Mouse (Mus musculus) stomach, embryonic 16.5 days (tissue): ENCODE data around the gene Fpgs. TPM values are rescaled to one million over a fixed set of nuclear protein-coding genes. Genes with fewer than 3 reads are reported as not detected.

Experiments
- ATAC-seq: fragments of 200-750 bp; cut with Nextera tagmentation; 2 replicates; pipeline ENCODE4 v1.8.0; 2017; ENCODE audit warnings: moderate number of reproducible peaks, moderate TSS enrichment; ENCODE audit not compliant: insufficient read depth, low FRiP score
- H3K27ac ChIP-seq: fragments of 300-500 bp; sonication (generic); 2 replicates; pipeline ENCODE4 v1.5.1; 2014; ENCODE audit warnings: low read length
- H3K27me3 ChIP-seq: fragments of 300-500 bp; sonication (generic); 2 replicates; pipeline ENCODE4 v1.6.1; 2014; ENCODE audit warnings: low read length, control low read depth, mixed read lengths; ENCODE audit not compliant: control insufficient read depth, insufficient read depth
- H3K36me3 ChIP-seq: fragments of 300-500 bp; sonication (generic); 2 replicates; pipeline ENCODE4 v1.6.1; 2014; ENCODE audit warnings: low read length; ENCODE audit not compliant: control insufficient read depth, insufficient read depth
- H3K4me1 ChIP-seq: fragments of 300-500 bp; sonication (generic); 2 replicates; pipeline ENCODE4 v1.6.1; 2014; ENCODE audit warnings: low read length, control low read depth, mixed read lengths; ENCODE audit not compliant: control insufficient read depth, insufficient read depth
- H3K4me2 ChIP-seq: fragments of 300-500 bp; sonication (generic); 2 replicates; pipeline ENCODE4 v1.6.1; 2014; ENCODE audit warnings: low read depth, low read length, mixed read lengths
- H3K4me3 ChIP-seq: fragments of 300-500 bp; sonication (generic); replicated peaks from 2 replicates; pipeline ENCODE4 v1.5.1; 2014; ENCODE audit warnings: mild to moderate bottlenecking, low read length
- H3K9ac ChIP-seq: fragments of 300-500 bp; sonication (generic); 2 replicates; pipeline ENCODE4 v1.6.1; 2014; ENCODE audit warnings: low read length
- H3K9me3 ChIP-seq: fragments of 300-500 bp; sonication (generic); replicated peaks from 2 replicates; pipeline ENCODE4 v1.6.1; 2016; ENCODE audit warnings: low read length, control low read depth; ENCODE audit not compliant: control insufficient read depth
- WGBS: fragments of 180-500 bp; shearing (Covaris S2); extraction: QIAGEN DNeasy Blood & Tissue Kit; methylation state at CpG from one replicate; pipeline ENCODE4 v1.1.7; 2014; 5-methylcytosine and 5-hydroxymethylcytosine counted together
- polyA plus RNA-seq: library from polyadenylated mRNA; unstranded; fragments of >200 nt; fragmentation: Nextera tagmentation; extraction: Ambion mirVana; gene quantifications from 2 replicates; pipeline ENCODE4 v1.2.1, GENCODE M21; 2015

Gene Fpgs
- polyA plus RNA-seq, 1 experiment from 2014 or later = 30.6 TPM

DNA sequence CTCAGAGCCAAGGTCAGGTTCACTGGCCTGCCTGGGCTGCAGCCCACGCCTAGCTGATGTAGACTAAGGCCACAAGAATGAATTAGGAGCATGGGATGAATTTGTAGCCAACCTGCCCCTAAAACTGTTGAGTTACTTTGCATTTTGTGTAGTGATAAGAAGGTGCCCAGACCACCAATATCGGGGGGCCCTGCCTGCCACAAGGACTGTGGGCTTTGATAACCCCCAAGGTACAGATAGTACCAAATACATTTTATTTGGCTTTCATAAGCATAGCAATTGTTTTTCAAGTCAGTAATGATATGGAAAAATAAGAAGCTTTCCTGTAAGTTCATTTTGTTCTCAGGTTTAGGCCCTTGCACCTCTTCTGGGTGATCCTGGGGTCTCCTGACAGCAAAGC lies 45.1 kb downstream of the Fpgs start:
- Histone ChIP-seq H3K4me1 (peaks cover 25% of the 10 kb centered on the region), H3K9me3 (no peaks in the 10 kb centered on the region), H3K36me3 (no peaks in the 10 kb centered on the region), H3K27me3 (no peaks in the 10 kb centered on the region), H3K4me2 (no peak overlapping the region), H3K4me3 (no peak overlapping the region), H3K27ac (no peak overlapping the region), H3K9ac (no peak overlapping the region)
- no peak for ATAC-seq
- 78% methylated on average over 2 of the region's 2 CpGs for WGBS

DNA sequence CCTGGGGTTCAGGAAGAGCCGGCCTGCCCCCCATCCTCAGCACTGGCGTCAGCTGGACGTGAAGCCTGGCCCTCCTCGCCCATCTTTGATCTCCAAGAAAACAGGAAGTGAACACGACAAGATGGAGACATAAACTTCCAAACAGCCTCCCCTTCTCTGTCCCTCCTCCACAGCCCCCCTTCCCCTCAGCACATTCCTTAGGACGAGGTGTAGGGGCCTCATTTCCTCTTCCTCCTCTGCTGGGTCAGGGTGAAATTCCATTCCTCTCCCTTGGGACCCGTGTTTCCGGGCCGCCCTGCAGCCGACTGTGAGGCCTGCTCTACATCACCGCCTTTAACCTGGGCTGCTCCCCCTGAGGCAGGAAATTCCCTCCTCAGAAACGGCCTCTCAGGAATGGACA lies 48.1 kb downstream of the Fpgs start:
- ATAC-seq = peak; percentile 63; the same call in 1 of the 2 replicates
- H3K4me2 ChIP-seq = no peak overlapping the region
- no peaks in the 10 kb centered on the region for H3K27me3 ChIP-seq
- no peaks in the 10 kb centered on the region for H3K36me3 ChIP-seq
- H3K9me3 ChIP-seq = no peaks in the 10 kb centered on the region
- H3K4me1 ChIP-seq = peaks cover 15% of the 10 kb centered on the region; the same call in 1 of the 2 replicates
- peak overlapping the region; percentile 66 for H3K27ac ChIP-seq
- 44% methylated on average over 12 of the region's 12 CpGs for WGBS
- no peak overlapping the region for H3K4me3 ChIP-seq
- H3K9ac ChIP-seq = no peak overlapping the region

DNA sequence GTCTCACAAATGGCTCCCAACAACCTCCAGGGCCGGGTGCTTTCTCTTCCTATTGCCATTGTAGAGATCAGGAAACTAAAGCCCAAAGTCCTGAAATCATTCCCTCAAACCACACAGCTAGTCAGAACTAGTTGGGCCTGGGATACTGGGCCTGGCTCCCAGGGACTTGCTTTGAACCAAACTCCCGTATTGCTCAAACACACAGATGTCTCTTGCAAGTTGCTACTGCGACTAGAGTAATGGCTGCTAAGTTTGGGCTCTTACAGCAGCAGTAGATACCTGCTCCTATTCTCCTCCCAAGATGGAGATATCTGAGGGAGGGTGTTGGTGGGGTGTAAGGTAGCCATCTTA lies 48.6 kb downstream of the Fpgs start:
- ATAC-seq = no peak

DNA sequence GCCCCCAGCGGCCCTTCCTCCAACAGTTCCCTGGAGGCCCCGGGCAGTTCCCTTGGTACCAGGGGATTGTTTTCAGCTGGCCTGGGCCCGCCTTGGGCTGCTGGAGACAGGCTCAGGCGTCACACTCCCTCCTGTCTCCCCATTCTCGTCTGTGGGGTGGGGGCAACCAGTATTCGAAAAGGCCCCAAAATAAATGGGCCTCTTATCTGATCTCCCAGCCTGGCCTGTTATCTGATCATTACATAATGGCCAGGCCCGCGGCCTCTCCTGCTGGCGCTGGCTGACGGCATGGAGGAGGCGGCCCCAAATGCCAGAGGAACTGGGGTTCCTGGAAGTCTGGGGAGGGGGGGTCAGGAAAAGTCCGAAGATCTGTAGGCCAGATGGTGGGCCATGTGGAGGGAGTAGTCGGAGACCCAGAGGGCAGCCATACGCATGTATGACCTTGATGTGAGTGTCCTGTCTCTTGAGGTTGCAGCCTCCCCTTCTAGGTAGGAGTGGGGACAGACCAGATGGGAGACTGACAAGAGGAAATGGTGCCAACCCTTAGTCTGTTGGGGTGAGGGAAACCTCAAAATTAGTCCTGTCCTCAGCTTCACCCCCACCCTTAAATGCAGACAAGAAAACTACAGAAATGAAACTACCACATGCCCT lies 49.1 kb downstream of the Fpgs start:
- Histone ChIP-seq H3K4me3 (no peak overlapping the region), H3K27me3 (no peaks in the 10 kb centered on the region), H3K27ac (peak overlapping the region; percentile 66), H3K9ac (peak overlapping the region; percentile 35; the same call in 1 of the 2 replicates), H3K36me3 (no peaks in the 10 kb centered on the region), H3K4me1 (peaks cover 15% of the 10 kb centered on the region; the same call in 1 of the 2 replicates), H3K4me2 (no peak overlapping the region), H3K9me3 (no peaks in the 10 kb centered on the region)
- 61% methylated on average over 14 of the region's 14 CpGs for WGBS
- no peak for ATAC-seq

More for the DNA sequence above, 48.6 kb downstream of the Fpgs start:
- Histone ChIP-seq H3K9me3 (no peaks in the 10 kb centered on the region), H3K27ac (peak overlapping the region; percentile 66), H3K4me3 (no peak overlapping the region), H3K4me2 (no peak overlapping the region), H3K4me1 (peaks cover 15% of the 10 kb centered on the region; the same call in 1 of the 2 replicates), H3K9ac (no peak overlapping the region), H3K27me3 (no peaks in the 10 kb centered on the region), H3K36me3 (no peaks in the 10 kb centered on the region)
- WGBS = 77% methylated on average over 3 of the region's 3 CpGs

DNA sequence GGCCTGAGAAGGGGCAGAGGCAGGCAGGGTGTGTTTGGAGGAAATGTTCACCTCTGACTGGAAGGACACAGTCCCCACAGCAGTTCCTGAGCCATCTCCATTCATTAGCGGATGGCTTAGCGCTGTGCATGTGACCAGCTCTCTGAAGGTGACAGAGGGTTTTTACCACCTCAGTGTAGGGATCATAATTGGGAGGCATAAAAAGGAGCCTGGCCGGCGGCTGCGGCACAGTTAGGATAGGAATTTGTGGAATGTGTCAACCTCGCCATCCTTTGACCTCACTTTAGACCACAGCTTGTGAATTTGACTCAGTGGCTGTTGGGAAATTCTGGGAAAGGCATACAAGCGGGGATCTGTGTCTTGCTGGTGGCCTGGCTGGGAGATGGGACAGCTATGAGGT lies 50.2 kb downstream of the Fpgs start:
- H3K27ac ChIP-seq = peak overlapping the region; percentile 13
- ATAC-seq = no peak
- WGBS = 43% methylated on average over 7 of the region's 7 CpGs
- H3K27me3 ChIP-seq = no peaks in the 10 kb centered on the region
- H3K9me3 ChIP-seq = no peaks in the 10 kb centered on the region
- H3K4me2 ChIP-seq = no peak overlapping the region
- peaks cover 15% of the 10 kb centered on the region; the same call in 1 of the 2 replicates for H3K4me1 ChIP-seq
- H3K4me3 ChIP-seq = no peak overlapping the region
- H3K9ac ChIP-seq = peak overlapping the region; percentile 11; the same call in 1 of the 2 replicates
- H3K36me3 ChIP-seq = no peaks in the 10 kb centered on the region

DNA sequence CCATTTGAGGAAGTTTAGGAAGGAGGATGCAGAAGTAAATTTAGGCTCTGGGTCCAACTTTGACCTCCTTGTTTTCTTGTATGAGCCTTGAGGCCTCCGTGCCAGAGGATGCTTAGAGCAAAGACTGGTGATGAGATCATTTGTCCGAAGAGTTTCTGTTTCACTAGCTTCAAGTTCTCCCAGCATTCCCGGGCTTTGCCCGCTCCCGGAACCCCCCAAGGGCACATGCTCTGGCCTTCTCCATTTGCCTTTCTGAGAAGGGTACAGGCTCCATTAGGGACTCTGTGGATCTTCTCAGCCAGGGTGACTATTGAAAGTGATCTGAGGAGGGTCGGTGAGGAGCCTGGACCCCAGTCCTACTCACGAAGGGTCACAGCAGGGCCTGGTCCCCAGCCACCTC lies 56.6 kb downstream of the Fpgs start:
- H3K27me3 ChIP-seq = no peaks in the 10 kb centered on the region
- peak overlapping the region; percentile 84 for H3K27ac ChIP-seq
- H3K9me3 ChIP-seq = no peaks in the 10 kb centered on the region
- peaks cover 27% of the 10 kb centered on the region for H3K4me1 ChIP-seq
- 77% methylated on average over 7 of the region's 7 CpGs for WGBS
- H3K36me3 ChIP-seq = no peaks in the 10 kb centered on the region
- H3K4me2 ChIP-seq = peak overlapping the region; percentile 52
- H3K4me3 ChIP-seq = peak overlapping the region; percentile 46
- peak overlapping the region; percentile 77; the same call in 1 of the 2 replicates for H3K9ac ChIP-seq
- no peak for ATAC-seq

DNA sequence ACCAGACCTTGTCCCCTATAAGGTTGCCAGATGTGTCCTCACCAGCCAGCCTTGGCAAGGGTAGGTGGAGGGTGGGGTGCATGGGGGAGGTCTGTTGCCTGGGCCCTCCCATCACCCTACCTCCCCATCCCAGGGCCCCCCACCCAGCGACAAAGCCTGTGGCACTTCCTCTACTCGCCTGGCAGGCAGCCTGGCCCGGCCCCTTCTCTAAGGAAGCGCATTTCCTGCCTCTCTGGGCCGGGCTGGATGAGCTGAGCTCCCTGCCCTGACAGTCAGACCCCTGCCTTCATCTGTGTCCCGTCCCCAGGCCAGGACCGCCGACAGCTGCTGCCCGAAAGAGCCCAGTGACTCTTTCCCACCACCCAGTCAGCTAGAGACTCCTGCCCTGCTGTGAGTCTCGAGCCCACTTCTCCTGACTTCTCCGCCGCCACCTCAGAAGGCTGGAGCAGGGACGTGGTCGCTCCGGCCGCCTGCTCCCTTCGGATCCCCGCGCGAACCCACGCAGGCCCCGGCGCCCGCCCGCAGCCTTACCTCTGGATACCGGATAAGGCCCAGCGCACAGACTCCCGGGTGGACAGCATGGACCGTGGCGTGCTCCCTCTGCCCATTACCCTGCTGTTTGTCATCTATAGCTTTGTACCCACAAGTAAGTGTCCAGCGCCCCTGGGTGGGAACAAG lies 57.4 kb downstream of the Fpgs start, which contains the start of gene Eng:
Gene Eng (plus strand): TSS at position 217 of the 678 bp plus-strand sequence.
- H3K4me3 ChIP-seq = peak within 1 kb of the TSS; percentile 46
- WGBS = 51% methylated on average over 31 of the region's 31 CpGs
- H3K27ac ChIP-seq = peak within 1 kb of the TSS; percentile 84
- H3K36me3 ChIP-seq = no peaks in the 10 kb centered on the region
- peaks cover 27% of the 10 kb centered on the region for H3K4me1 ChIP-seq
- no peaks in the 10 kb centered on the region for H3K27me3 ChIP-seq
- peak within 1 kb of the TSS; percentile 77 for H3K9ac ChIP-seq
- H3K4me2 ChIP-seq = peak within 1 kb of the TSS; percentile 52
- H3K9me3 ChIP-seq = no peaks in the 10 kb centered on the region
- ATAC-seq = peak; percentile 65; the same call in 1 of the 2 replicates

DNA sequence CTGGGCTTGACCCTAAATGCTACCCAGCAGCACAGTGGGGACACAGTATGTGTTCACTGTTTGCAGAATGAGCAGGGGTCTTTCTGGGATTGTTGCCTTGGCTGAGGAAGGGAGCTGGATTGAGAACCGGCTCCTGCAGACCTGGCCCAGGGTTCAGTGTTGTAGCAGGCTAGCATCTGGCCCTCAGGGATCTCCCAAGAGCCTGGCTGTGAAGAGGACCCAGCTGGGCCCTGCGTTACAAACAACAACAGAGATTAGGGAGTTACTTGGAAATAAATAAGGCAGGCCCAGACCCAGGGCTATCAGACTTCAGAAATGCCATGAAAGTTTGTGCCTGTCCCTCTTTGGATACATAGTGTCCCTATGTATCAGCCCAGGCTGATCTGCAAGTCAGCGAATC lies 58.3 kb downstream of the Fpgs start:
- H3K27me3 ChIP-seq = no peaks in the 10 kb centered on the region
- 63% methylated on average over 3 of the region's 3 CpGs for WGBS
- peak overlapping the region; percentile 84 for H3K27ac ChIP-seq
- H3K9me3 ChIP-seq = no peaks in the 10 kb centered on the region
- no peak overlapping the region for H3K9ac ChIP-seq
- H3K4me2 ChIP-seq = 0 out of 2 replicates have a peak overlapping the region, but pooled peaks have one; percentile 52
- H3K4me1 ChIP-seq = peaks cover 27% of the 10 kb centered on the region
- H3K4me3 ChIP-seq = no peak overlapping the region
- no peaks in the 10 kb centered on the region for H3K36me3 ChIP-seq
- no peak for ATAC-seq

DNA sequence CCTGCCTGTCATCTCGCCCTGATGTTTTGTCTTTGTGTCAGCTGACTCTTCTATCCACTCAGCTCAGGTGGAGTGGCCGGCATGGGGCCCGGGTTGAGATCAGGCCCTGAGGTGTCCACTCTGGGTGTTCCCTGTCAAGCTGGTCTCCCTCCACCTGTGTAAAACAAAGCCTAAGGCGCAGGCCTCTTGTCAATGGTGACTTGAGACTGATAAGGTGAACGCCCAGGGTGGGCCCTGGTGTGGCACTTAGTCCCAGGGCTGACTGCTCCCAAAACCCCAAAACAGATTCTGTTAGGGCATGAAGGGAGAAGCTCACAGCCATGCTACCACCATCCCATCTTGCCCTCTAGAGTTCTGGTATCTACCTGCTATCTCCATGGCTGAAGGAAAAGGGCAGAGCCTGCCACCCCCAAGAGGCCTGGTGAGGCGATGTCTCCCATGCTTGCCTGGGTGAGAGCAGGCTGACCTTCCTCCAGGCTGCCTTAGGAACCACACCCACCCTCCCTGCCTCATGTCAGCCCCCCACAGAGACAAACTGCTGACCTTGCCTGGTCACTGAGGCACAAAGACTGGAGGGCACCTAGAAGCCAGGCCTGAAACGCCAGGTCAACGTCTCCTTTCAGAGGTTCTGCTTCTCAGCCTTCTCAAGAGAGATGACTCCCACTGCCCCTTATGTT lies 59.0 kb downstream of the Fpgs start:
- Histone ChIP-seq H3K4me1 (peaks cover 27% of the 10 kb centered on the region), H3K36me3 (no peaks in the 10 kb centered on the region), H3K4me2 (no peak overlapping the region), H3K9ac (no peak overlapping the region), H3K27ac (no peak overlapping the region), H3K27me3 (no peaks in the 10 kb centered on the region), H3K4me3 (no peak overlapping the region), H3K9me3 (no peaks in the 10 kb centered on the region)
- 73% methylated on average over 8 of the region's 8 CpGs for WGBS
- no peak for ATAC-seq
